Mouse (Mus musculus) C2C12 (cell line): ENCODE results near the gene Eif5a. TPM values are rescaled to one million over a fixed set of nuclear protein-coding genes. Genes with fewer than 3 reads are reported as not detected.

Experiments
- H3K27me3 ChIP-seq: one replicate; pipeline ENCODE4 v1.6.1; 2011; ENCODE audit not compliant: control insufficient read depth, insufficient read depth, insufficient read length
- H3K36me3 ChIP-seq: one replicate; pipeline ENCODE4 v1.6.1; 2011; ENCODE audit not compliant: control insufficient read depth, insufficient read depth
- H3K4me3 ChIP-seq: one replicate; pipeline ENCODE4 v1.5.1; 2011; ENCODE audit warnings: mild to moderate bottlenecking, control low read depth; ENCODE audit not compliant: poor library complexity, insufficient read depth, severe bottlenecking
- H3K79me2 ChIP-seq: one replicate; pipeline ENCODE4 v1.6.1; 2011; ENCODE audit not compliant: control insufficient read depth, insufficient read depth
- H3K79me3 ChIP-seq: one replicate; pipeline ENCODE4 v1.6.1; 2011; ENCODE audit warnings: low read depth, control low read depth
- H3ac ChIP-seq: one replicate; pipeline ENCODE3; 2011; ENCODE audit warnings: low read depth; ENCODE audit not compliant: control insufficient read depth, insufficient read length
- CEBPB ChIP-seq: IDR thresholded peaks from one replicate; pipeline ENCODE4 v1.6.1; 2011; ENCODE audit warnings: low read depth, mild to moderate bottlenecking, control low read depth, moderate library complexity
- CTCF ChIP-seq: IDR thresholded peaks from one replicate; pipeline ENCODE4 v1.5.1; 2011; ENCODE audit not compliant: control insufficient read depth, insufficient read depth, insufficient read length
- FOSL1 ChIP-seq: IDR thresholded peaks from one replicate; pipeline ENCODE4 v1.8.0; 2011; ENCODE audit warnings: mild to moderate bottlenecking, low read length; ENCODE audit not compliant: poor library complexity, insufficient read depth, severe bottlenecking
- MAX ChIP-seq: IDR thresholded peaks from one replicate; pipeline ENCODE4 v1.6.1; 2011; ENCODE audit warnings: mild to moderate bottlenecking, control low read depth
- MYOD1 ChIP-seq: IDR thresholded peaks from one replicate; pipeline ENCODE4 v1.6.1; 2011; ENCODE audit warnings: low read depth; ENCODE audit not compliant: control insufficient read depth, insufficient read length
- MYOG ChIP-seq: IDR thresholded peaks from one replicate; pipeline ENCODE4 v1.6.1; 2011; ENCODE audit not compliant: control insufficient read depth, insufficient read length; ENCODE audit errors: extremely low read depth
- USF1 ChIP-seq: IDR thresholded peaks from one replicate; pipeline ENCODE4 v1.6.1; 2011; ENCODE audit warnings: low read depth, mild to moderate bottlenecking, control low read depth, moderate library complexity
- polyA plus RNA-seq: library from polyadenylated mRNA; unstranded; fragments of >200 nt; fragmentation: generic; extraction: Trizol; gene quantifications from one replicate; pipeline ENCODE4 v1.2.1, GENCODE M21; 2012; ENCODE audit warnings: missing spikeins

Eif5a gene
- polyA plus RNA-seq, 1 experiment = 2,142 TPM

DNA sequence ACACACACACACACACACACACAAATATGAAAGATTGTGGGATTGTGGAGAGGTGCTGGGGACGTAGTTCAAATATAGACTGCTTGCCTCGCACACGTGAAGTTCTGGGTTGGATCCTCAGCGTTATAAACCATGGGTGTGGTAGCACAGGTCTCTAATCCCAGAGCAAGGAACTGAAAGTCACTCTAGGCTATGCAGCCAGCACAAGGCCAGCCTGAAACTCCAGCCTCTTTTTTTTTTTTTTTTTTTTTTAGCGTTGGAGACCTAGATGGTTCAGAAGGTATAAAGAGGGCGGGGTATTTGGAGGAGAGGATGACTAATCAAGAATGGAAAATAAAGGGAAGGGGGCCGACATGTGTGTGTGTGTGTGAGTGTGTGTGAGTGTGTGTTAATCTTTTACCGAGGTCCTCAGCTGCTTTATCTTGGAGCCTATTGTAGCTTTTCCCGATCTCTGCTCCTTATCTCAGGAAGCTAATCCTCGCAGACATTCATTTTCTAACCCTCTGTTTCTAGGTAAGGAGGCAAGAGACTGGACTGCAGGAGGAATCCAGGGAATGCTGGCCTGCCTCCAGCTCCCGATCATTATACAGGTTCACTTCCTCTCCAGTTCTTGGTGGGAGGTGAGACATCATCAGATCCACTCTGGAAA, 31.6 kb upstream of the Eif5a start:
- H3K27me3 ChIP-seq = no peaks in the 10 kb centered on the region
- no peaks in the 10 kb centered on the region for H3K36me3 ChIP-seq
- no peak overlapping the region for H3ac ChIP-seq
- TF ChIP-seq CEBPB (no peak), FOSL1 (no peak), MYOG (no peak), USF1 (no peak), MAX (no peak), CTCF (no peak), MYOD1 (no peak)
- no peak overlapping the region for H3K4me3 ChIP-seq
- no peaks in the 10 kb centered on the region for H3K79me2 ChIP-seq
- no peaks in the 10 kb centered on the region for H3K79me3 ChIP-seq

DNA sequence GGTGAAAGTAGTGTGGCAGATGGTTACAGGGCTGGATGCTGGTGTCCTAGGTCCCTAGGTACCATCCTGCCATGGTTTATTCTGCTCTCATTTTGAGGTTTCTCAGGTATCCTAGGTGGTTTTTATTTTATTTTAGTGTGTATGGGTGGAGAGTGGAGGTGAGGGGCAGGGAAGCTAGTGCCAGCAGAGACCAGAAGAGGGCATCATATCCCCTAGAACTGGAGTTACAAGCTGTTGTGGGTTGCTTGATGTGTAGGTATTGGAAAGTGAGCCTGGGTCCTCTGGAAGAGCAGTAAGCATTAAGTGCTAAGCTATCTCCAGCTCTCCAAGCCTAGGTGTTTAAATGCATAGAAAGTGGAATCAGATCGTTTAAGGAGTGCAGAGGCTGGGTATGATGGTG, 30.5 kb upstream of the Eif5a start:
- TF ChIP-seq MYOG = no peak
- no peak for TF ChIP-seq USF1
- no peak for TF ChIP-seq CTCF
- TF ChIP-seq FOSL1 = no peak
- TF ChIP-seq MYOD1 = no peak
- TF ChIP-seq MAX = no peak
- no peak for TF ChIP-seq CEBPB

DNA sequence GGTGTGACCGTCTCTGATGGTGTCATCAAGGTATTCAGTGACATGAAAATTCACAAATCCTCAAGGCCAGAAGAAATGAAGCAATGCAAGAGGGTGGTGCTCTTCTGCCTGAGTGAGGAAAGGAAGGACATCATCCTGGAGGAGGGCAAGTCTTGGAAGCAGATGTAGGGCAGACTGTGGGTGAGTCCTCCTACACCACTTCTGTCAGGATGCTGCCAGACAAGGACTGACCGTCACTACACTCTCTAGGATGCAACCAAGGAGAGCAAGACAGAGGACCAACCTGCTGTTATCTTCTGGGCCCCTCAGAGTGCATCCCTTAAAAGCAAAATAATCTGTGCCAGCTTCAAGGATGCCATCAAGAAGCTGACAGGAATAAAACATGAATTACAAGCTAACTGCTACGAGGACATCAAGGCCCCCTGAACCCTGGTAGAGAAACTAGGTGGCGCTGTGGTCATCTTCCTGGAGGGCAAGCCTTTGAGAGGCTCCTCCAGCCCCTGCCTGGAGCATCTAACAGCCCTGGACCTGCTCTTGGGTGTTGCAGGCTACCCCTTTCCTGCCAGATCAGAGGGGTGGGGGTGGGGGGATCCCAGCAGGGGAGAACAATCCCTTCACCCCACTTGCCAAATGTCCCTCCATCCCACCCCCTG, 29.2 kb upstream of the Eif5a start:
- peak overlapping the region; percentile 18 for H3ac ChIP-seq
- TF ChIP-seq CTCF (peak; percentile 2), FOSL1 (no peak), USF1 (no peak), MYOD1 (no peak)
- no peaks in the 10 kb centered on the region for H3K27me3 ChIP-seq
- H3K4me3 ChIP-seq = no peak overlapping the region
- no peaks in the 10 kb centered on the region for H3K79me3 ChIP-seq
- H3K36me3 ChIP-seq = no peaks in the 10 kb centered on the region
- no peaks in the 10 kb centered on the region for H3K79me2 ChIP-seq

More for the DNA sequence above, 30.5 kb upstream of the Eif5a start:
- Histone ChIP-seq H3K4me3 (no peak overlapping the region), H3K79me2 (no peaks in the 10 kb centered on the region), H3K36me3 (no peaks in the 10 kb centered on the region), H3ac (no peak overlapping the region), H3K79me3 (no peaks in the 10 kb centered on the region), H3K27me3 (no peaks in the 10 kb centered on the region)

DNA sequence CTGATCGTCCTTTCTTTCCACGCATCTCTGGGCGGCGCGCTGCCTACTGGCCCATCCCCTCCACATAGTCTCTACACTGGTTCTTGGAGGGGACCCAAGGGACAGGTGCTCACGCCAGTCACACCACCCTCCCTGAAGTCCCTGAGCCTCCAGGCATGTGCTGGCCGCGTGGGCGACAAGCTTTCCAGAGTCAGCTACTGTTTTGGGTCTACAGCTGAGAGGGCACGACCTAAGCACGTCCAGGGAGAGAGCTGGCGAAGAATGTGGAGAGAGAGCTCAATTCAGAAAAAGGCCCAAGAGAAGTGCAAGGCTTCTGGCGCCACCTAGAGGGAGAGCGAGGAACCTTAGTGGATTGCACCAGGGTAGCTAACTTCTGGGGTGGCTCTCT, 27.0 kb upstream of the Eif5a start:
- Histone ChIP-seq H3K79me3 (no peaks in the 10 kb centered on the region), H3K4me3 (no peak overlapping the region), H3K79me2 (no peaks in the 10 kb centered on the region), H3K27me3 (no peaks in the 10 kb centered on the region), H3K36me3 (no peaks in the 10 kb centered on the region), H3ac (peak overlapping the region; percentile 21)
- peak; percentile 65 for TF ChIP-seq CTCF
- no peak for TF ChIP-seq MYOG
- peak; percentile 67 for TF ChIP-seq MYOD1
- no peak for TF ChIP-seq CEBPB

DNA sequence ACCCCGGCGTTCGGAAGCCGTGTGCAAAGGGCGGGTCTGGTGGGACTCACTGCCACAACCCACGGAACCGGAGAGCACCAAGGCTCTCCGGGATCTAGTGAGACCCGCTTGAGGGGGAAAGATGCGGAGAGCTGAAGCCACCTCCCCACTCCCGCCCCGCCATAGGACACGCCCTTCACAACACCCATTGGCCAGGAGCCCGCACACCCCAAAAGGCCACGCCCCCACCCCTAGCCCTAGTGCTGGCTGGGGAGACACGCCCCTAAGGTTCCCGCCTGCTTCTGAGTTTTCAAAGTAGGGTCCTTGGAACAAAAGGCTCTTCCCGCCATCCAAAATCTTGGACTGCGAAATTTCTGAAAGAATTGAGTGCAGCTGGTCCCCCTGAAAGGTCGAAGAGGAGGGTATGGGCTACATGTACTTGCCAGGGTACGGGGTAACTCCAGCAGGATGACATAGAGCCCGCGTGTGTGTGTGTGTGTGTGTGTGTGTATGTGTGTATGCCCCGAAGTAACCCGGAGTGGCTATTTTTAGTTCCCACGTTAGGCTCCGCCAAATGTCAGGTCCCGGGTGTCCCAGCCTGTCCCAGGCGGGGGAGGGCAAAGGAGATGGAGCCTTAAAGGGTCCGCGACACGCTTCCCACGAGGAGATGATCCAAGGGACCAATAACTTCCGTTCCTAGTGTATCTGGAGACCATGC, 26.5 kb upstream of the Eif5a start, which contains the start of gene Slc2a4:
Gene Slc2a4, minus strand, starts transcription at position 123 of the 697 bp plus-strand sequence.
- H3K4me3 ChIP-seq = no peak within 1 kb of the TSS
- no peaks in the 10 kb centered on the region for H3K79me2 ChIP-seq
- H3K79me3 ChIP-seq = no peaks in the 10 kb centered on the region
- H3K36me3 ChIP-seq = no peaks in the 10 kb centered on the region
- TF ChIP-seq MAX (peak; percentile 48), CTCF (no peak)
- peaks cover 1% of the 10 kb centered on the region for H3K27me3 ChIP-seq
- H3ac ChIP-seq = peak within 1 kb of the TSS; percentile 21
